Mouse (Mus musculus): ENCODE data around the gene Clasrp.

Clasrp gene

GRCm38 (mm10) chr7:19603849-19604605 lies at the start of gene Clasrp:
Gene Clasrp (minus strand): TSS chr7:19604486.
- DNase-seq (ENCODE audit: low spot score) = peak; percentile 94

GRCm38 (mm10) chr7:19652614-19653013 lies 48.3 kb upstream of the Clasrp start:
- DNase-seq (ENCODE audit: low spot score) = no peak

DNA sequence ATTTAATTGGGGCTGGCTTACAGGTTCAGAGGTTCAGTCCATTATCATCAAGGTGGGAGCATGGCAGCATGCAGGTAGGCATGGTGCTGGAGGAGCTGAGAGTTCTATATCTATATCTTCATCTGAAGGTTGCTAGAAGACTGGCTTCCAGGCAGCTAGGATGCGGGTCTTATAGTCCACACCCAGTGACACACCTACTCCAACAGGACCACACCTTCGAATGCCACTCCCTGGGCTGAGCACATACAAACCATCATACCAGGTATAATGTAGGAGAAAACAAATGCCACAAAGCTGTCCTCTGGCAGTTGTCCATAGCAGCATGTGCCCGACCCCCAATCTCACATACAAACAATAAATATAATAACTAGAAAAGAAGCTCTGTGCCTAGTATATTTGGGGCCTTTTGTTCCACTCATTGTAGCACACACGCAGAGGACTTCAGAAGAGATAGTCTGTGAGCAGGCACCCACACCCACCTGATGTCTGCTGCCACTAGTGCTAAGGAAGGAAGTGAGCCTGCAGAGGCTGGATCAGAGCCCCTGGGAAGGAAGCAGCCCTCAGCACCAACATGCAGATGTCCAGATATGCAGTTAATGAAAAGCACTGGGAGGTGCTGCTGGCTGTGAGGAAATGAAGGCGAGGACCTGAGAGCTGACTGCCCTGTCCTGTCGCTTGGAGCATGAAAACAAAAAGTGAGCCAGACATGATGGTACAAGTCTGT lies 46.9 kb upstream of the Clasrp start:
- DNase-seq (ENCODE audit: low spot score) = no peak

DNA sequence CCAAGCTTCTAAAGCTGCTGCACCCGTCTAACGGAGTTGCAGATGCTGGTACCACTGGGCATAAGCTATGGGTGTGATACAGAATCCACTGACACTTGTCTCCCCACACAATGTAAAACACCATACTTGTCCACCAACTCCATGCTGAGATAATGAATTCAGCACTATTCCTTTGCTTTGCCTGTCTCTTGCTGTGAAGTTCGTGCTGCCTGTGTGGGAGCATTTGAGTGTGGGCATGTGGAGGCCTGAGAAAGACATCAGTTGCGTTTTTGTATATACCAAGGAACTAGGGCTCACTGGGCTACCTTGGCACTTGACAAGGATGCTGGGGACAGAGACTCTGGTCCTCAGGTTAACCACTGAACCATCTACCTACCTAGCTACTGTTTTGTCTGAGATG lies 36.9 kb upstream of the Clasrp start:
- no peak for DNase-seq (ENCODE audit: low spot score)

GRCm38 (mm10) chr7:19635074-19635827 lies 31.0 kb upstream of the Clasrp start:
- DNase-seq (ENCODE audit: low spot score) = no peak

- no peak for DNase-seq (ENCODE audit: low spot score)
Measured at GRCm38 (mm10) chr7:19634591-19634990, 30.3 kb upstream of the Clasrp start.

GRCm38 (mm10) chr7:19633855-19634254 lies 29.6 kb upstream of the Clasrp start:
- DNase-seq (ENCODE audit: low spot score) = no peak

DNA sequence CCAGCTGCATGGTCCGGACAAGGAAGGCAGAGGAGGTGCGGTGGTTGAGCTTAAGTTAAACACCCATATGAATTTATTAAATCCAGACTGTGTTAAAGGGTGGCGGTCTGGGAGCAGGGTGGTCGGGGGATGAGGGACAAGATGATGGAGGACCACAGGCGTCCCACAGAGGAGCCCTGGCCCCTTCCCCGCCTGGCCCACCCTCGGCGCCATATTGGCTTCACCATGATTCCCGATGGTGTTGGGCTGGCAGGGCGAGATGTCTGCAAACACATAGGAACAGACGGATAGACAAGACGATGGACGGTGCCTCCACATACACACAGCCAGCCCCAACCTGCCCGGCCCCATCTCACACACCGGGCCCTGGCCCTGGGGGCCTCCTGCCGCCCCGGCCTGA lies 28.9 kb upstream of the Clasrp start:
- no peak for DNase-seq (ENCODE audit: low spot score)

DNA sequence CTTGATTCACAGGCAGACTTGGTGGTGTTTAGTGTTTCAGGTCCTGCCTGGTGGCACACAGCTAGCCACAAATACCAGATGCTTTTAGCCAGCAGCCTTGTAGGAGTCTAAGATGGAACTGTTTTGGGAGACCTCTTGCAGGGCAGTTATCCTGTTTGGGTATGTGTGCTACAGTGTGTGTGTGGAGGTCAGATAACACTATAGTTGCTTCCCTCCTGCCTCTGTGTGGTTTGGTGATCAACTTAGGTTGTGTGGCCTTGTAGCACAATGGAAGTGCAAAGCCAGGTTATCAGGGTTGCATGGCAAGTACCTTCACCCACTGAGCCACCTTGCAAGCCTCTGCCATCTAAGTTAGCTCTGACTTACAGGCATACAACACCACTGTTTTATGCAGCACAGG lies 28.4 kb upstream of the Clasrp start:
- DNase-seq (ENCODE audit: low spot score) = no peak

- no peak for DNase-seq (ENCODE audit: low spot score)
Measured at GRCm38 (mm10) chr7:19632275-19632674, 28.0 kb upstream of the Clasrp start.

- DNase-seq (ENCODE audit: low spot score) = peak; percentile 90
Measured at GRCm38 (mm10) chr7:19629361-19629734, 25.1 kb upstream of the Clasrp start, which contains the start of gene Relb. Gene Relb (minus strand): TSS chr7:19629438.

DNA sequence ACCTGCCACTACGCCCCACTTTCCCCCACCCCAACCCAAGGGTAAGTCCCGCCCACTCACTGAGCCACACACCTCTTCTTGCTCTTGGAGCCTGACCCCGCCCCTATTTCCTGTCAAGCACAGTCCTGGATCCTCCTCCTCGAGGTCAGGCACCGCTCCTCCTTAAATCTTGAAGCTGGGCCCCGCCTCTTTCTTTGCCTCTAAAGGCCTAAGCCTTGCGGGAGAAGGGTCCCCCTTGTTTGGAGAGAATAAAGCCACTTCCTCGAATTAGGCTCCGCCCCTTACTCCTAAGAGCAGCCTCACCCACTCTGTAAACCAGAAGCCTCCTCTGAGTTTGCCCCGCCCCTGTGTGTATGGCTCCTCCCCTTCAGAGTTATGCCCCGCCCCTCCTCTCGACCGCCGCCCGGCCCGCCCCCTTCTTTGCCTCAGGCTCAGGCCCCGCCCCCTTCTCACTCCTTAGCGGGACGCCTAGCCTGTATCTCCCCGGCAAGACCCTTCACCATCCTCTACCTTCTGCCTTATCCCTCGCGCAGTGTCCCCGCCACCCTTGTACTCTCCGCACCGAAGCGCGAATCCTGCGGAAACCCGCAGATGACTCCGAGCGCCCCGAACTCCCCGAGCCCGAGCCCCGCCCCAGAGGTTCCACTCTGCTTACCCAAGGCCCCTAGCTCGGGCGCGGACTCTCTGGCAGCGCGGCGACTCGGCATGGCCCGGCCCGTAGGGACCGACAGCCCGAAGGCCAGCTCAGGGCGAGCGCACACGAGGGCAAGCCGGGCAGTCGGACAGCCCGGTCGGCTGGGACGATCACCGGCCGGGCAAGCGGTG lies 24.5 kb upstream of the Clasrp start:
- peak; percentile 99 for DNase-seq (ENCODE audit: low spot score)

- DNase-seq (ENCODE audit: low spot score) = no peak
Measured at GRCm38 (mm10) chr7:19628192-19628535, 23.9 kb upstream of the Clasrp start.

DNA sequence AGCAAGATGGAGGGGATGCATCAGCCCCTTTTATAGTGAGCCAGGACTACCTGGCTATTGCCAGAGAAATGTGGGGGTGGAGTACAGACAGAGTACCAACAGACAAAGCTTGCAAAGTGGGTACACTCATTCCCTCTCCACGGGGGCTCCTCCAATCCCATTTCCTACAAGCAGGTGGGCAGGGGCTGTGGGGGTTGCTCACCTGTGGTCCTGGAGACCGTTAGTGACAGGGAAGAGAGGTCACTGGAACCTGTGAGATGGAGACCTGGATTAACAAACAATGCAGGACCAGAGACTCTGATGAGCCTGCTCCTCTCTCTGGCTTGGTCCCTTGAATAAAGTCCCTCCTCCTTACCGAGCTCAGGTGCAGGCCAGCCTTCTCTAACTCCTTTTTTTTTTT lies 23.4 kb upstream of the Clasrp start:
- DNase-seq (ENCODE audit: low spot score) = no peak

DNA sequence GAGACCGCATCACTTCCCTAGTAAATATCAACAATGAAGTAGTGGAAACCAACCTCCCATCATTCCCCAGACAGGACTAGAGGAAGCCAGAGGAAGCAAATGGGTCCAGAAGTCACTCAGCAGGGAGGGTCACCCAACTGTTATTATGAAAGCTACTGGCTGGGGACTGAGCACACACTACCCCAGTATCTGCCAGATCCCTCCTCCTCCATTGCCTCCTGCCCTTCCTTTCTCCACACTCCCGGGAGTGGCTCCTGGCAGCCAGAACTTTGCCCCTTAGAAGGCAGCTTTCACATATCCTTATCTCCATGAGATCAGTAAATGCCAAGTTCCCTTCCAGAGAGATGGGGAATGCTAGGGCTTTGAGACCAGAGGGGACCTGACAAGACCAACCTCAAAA lies 19.1 kb upstream of the Clasrp start:
- no peak for DNase-seq (ENCODE audit: low spot score)

DNA sequence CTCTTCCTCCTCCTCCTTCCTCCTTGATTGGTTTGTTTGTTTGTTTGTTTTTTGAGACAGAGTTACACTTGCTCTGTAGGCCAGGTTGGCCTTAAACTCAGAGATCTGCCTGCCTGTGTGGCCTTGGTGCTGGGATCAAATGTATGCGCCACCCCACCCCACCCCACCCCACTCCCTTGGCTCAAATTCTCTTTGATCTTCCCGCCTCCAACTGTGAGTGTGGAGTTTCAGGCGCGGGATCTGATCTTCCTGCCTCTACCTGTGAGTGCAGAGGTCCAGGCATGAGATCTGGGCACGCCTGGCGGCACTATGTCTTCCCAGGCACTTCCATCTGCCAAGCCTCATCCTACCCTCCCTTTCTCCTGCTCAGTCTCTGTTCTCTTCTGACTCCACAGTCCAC lies 18.0 kb upstream of the Clasrp start:
- DNase-seq (ENCODE audit: low spot score) = no peak

GRCm38 (mm10) chr7:19620811-19621210 lies 16.5 kb upstream of the Clasrp start:
- DNase-seq (ENCODE audit: low spot score) = no peak

- peak; percentile 69 for DNase-seq (ENCODE audit: low spot score)
Measured at GRCm38 (mm10) chr7:19619004-19619801, 14.9 kb upstream of the Clasrp start.

GRCm38 (mm10) chr7:19615036-19615577 lies 10.8 kb upstream of the Clasrp start:
- DNase-seq (ENCODE audit: low spot score) = no peak

GRCm38 (mm10) chr7:19610969-19611368 lies 6.7 kb upstream of the Clasrp start:
- DNase-seq (ENCODE audit: low spot score) = no peak
